Mouse (Mus musculus): ENCODE measurements at regions not wholly inside any gene's neighbourhood (a gene's known extent, or its start where the extent isn't known, plus 50 kb on each side); places are given as distances from the start of the nearest gene placed in this dataset.
"Not testable (repeated sequence)": the region's sequence is repeated elsewhere in the genome, so short reads cannot be mapped to it uniquely, and the experiment has no call there.

- no peak for DNase-seq
Observed at GRCm38 (mm10) chr7:58310096-58310495, 345.9 kb upstream of the Atp10a start.

- no peak for DNase-seq
Observed at GRCm38 (mm10) chr7:58322381-58322780, 333.6 kb upstream of the Atp10a start.

GRCm38 (mm10) chr7:58367384-58367783, 288.6 kb upstream of the Atp10a start:
- no peak for DNase-seq

- no peak for DNase-seq
Observed at GRCm38 (mm10) chr7:58383401-58383800, 272.6 kb upstream of the Atp10a start.

GRCm38 (mm10) chr7:58388326-58388725, 267.6 kb upstream of the Atp10a start:
- no peak for DNase-seq

GRCm38 (mm10) chr7:58392391-58393115, 263.4 kb upstream of the Atp10a start:
- no peak for DNase-seq

GRCm38 (mm10) chr7:58397992-58398391, 258.0 kb upstream of the Atp10a start:
- no peak for DNase-seq

GRCm38 (mm10) chr7:58398558-58399144, 257.3 kb upstream of the Atp10a start:
- peak in 1 of 2 experiments; percentile 2 for DNase-seq

- DNase-seq, result peak; percentile 86 to 89
Observed at GRCm38 (mm10) chr7:58399145-58399604, 256.8 kb upstream of the Atp10a start.

GRCm38 (mm10) chr7:58399651-58400050, 256.3 kb upstream of the Atp10a start:
- peak; percentile 19 to 23 for DNase-seq

- DNase-seq, result no peak
Observed at GRCm38 (mm10) chr7:58400594-58400993, 255.4 kb upstream of the Atp10a start.

- DNase-seq, result no peak
Observed at GRCm38 (mm10) chr7:58436888-58437625, 218.9 kb upstream of the Atp10a start.

GRCm38 (mm10) chr7:58442535-58443184, 213.3 kb upstream of the Atp10a start:
- DNase-seq, result no peak

- no peak for DNase-seq
Observed at GRCm38 (mm10) chr7:58443297-58443696, 212.7 kb upstream of the Atp10a start.

GRCm38 (mm10) chr7:58445781-58446180, 210.2 kb upstream of the Atp10a start:
- DNase-seq, result no peak

- no peak for DNase-seq
Observed at GRCm38 (mm10) chr7:58446261-58446660, 209.7 kb upstream of the Atp10a start.

GRCm38 (mm10) chr7:58448727-58449126, 207.2 kb upstream of the Atp10a start:
- no peak for DNase-seq

GRCm38 (mm10) chr7:58451981-58452380, 204.0 kb upstream of the Atp10a start:
- no peak for DNase-seq

GRCm38 (mm10) chr7:58458146-58458545, 197.8 kb upstream of the Atp10a start:
- DNase-seq, result not testable (repeated sequence)

- DNase-seq, result no peak
Observed at GRCm38 (mm10) chr7:58460939-58461338, 195.0 kb upstream of the Atp10a start.

- DNase-seq, result no peak
Observed at GRCm38 (mm10) chr7:58473150-58473549, 182.8 kb upstream of the Atp10a start.

- no peak for DNase-seq
Observed at GRCm38 (mm10) chr7:58475139-58475538, 180.8 kb upstream of the Atp10a start.

- no peak for DNase-seq
Observed at GRCm38 (mm10) chr7:58488250-58488649, 167.7 kb upstream of the Atp10a start.
